In genomic region chr6:125046691-125047090, GRCm38 (mm10) we compare ENCODE assay signal across 9 mouse cellular contexts. TPM values are rescaled to one million over a fixed set of nuclear protein-coding genes. Genes with fewer than 3 reads are reported as not detected.
DNase-seq lines count a peak whose midpoint lies in the region; ATAC-seq and TF ChIP-seq lines count a peak whose summit lies in the region.
"Had no signal": no experiment of that assay in that cellular context is flagged by ENCODE, and none has a peak within 500 bp of the region (broad histone marks: within the 10 kb centered on the region; RNA-seq: fewer than 3 reads in every experiment).

No protein-coding gene starts in this region.

- no peaks in the 10 kb centered on the region for H3K4me1 ChIP-seq in forebrain, postnatal 0 days (ENCODE audit: insufficient read depth)
- H3K4me1 ChIP-seq in hindbrain, embryonic 13.5 days (replicated peaks), result 0 out of 2 replicates have a peak, but pooled peaks cover 6% of the 10 kb centered on the region

- H3K4me2 ChIP-seq in forebrain, postnatal 0 days (ENCODE audit: low read depth), result no peak overlapping the region
- H3K4me2 ChIP-seq in hindbrain, embryonic 13.5 days, result no peak overlapping the region

- peak; percentile 79 for ATAC-seq in forebrain, postnatal 0 days
- ATAC-seq in hindbrain, embryonic 13.5 days (ENCODE audit: low FRiP score), result peak; percentile 66

- 18% methylated on average over 5 of the region's 5 CpGs for WGBS in forebrain, postnatal 0 days
- 35% methylated on average over 5 of the region's 5 CpGs for WGBS in hindbrain, embryonic 13.5 days

- no peak overlapping the region for H3K27ac ChIP-seq in forebrain, postnatal 0 days (ENCODE audit: low read depth, low read length)
- no peak overlapping the region for H3K27ac ChIP-seq in hindbrain, embryonic 13.5 days

- H3K36me3 ChIP-seq in forebrain, postnatal 0 days (ENCODE audit: insufficient read depth), result peaks cover 68% of the 10 kb centered on the region
- H3K36me3 ChIP-seq in hindbrain, embryonic 13.5 days, result peaks cover 79% of the 10 kb centered on the region

- peak; percentile 94 for TF ChIP-seq CTCF in forebrain, postnatal 0 days (IDR thresholded peaks at IDR 0.05; ENCODE audit: low read depth)

- H3K9ac ChIP-seq in forebrain, postnatal 0 days, result no peak overlapping the region
- H3K9ac ChIP-seq in hindbrain, embryonic 13.5 days, result no peak overlapping the region

- no peak overlapping the region for H3K4me3 ChIP-seq in forebrain, postnatal 0 days (ENCODE audit: low read depth, low read length)
- H3K4me3 ChIP-seq in hindbrain, embryonic 13.5 days, result no peak overlapping the region
- H3K4me3 ChIP-seq: megakaryocyte, embryonic 14.5 days had no signal

- no peaks in the 10 kb centered on the region for H3K27me3 ChIP-seq in forebrain, postnatal 0 days (ENCODE audit: insufficient read depth, low read length)
- H3K27me3 ChIP-seq in hindbrain, embryonic 13.5 days, result no peaks in the 10 kb centered on the region
- H3K27me3 ChIP-seq: megakaryocyte, embryonic 14.5 days had no signal

- H3K9me3 ChIP-seq in forebrain, postnatal 0 days (ENCODE audit: low read length), result no peaks in the 10 kb centered on the region
- H3K9me3 ChIP-seq in hindbrain, embryonic 13.5 days, result no peaks in the 10 kb centered on the region
- H3K9me3 ChIP-seq: megakaryocyte, embryonic 14.5 days had no signal

- DNase-seq in Muller cell, postnatal 12 days (ENCODE audit: inconsistent ontology term), result peak; percentile 87
- DNase-seq in cerebellum, adult 11-12 months, result peak; percentile 81
- peak; percentile 87 for DNase-seq in forebrain, postnatal 0 days
- peak; percentile 60 for DNase-seq in layer of hippocampus, adult 9-11 months
- DNase-seq in lung, postnatal 10 days, result peak; percentile 91
- DNase-seq in retina, adult 2 months (ENCODE audit: low read depth, low spot score), result peak; percentile 36
- peak; percentile 88 for DNase-seq in thymus, postnatal 4 days

RNA-seq across cellular contexts. Expression of gene Acrbp, which starts 2.8 kb away (rescaled TPM):
- total RNA-seq in forebrain, postnatal 0 days (2014; rRNA removed), result 11.3 and 12.2 TPM in 2 replicates
- polyA plus RNA-seq in forebrain, postnatal 0 days (2015; fragmentation: Nextera tagmentation; extraction: Ambion mirVana), result 11.4 and 13.8 TPM in 2 replicates
- polyA plus RNA-seq in hindbrain, embryonic 13.5 days (2015; fragmentation: Nextera tagmentation; extraction: Ambion mirVana), result 17.5 and 19.7 TPM in 2 replicates

RNA-seq across cellular contexts. Expression of gene Ing4, which starts 7.1 kb away (rescaled TPM):
- 83.4 and 103 TPM in 2 replicates for total RNA-seq in forebrain, postnatal 0 days (2014; rRNA removed)
- 102 and 111 TPM in 2 replicates for polyA plus RNA-seq in forebrain, postnatal 0 days (2015; fragmentation: Nextera tagmentation; extraction: Ambion mirVana)
- polyA plus RNA-seq in hindbrain, embryonic 13.5 days (2015; fragmentation: Nextera tagmentation; extraction: Ambion mirVana), result 168 and 175 TPM in 2 replicates

RNA-seq across cellular contexts. Expression of gene Lpar5, which starts 21.0 kb away (rescaled TPM):
- total RNA-seq in forebrain, postnatal 0 days (2014; rRNA removed), result 0.38 and 0.71 TPM in 2 replicates
- 0.59 and 0.61 TPM in 2 replicates for polyA plus RNA-seq in forebrain, postnatal 0 days (2015; fragmentation: Nextera tagmentation; extraction: Ambion mirVana)
- polyA plus RNA-seq in hindbrain, embryonic 13.5 days (2015; fragmentation: Nextera tagmentation; extraction: Ambion mirVana), result 0.55 and 0.65 TPM in 2 replicates

RNA-seq across cellular contexts. Expression of gene Zfp384, which starts 37.7 kb away (rescaled TPM):
- 24.7 and 34.5 TPM in 2 replicates for total RNA-seq in forebrain, postnatal 0 days (2014; rRNA removed)
- 7.2 and 8.4 TPM in 2 replicates for polyA plus RNA-seq in forebrain, postnatal 0 days (2015; fragmentation: Nextera tagmentation; extraction: Ambion mirVana)
- 17.7 and 20.4 TPM in 2 replicates for polyA plus RNA-seq in hindbrain, embryonic 13.5 days (2015; fragmentation: Nextera tagmentation; extraction: Ambion mirVana)

RNA-seq across cellular contexts. Expression of gene Chd4, which starts 49.1 kb away (rescaled TPM):
- 121 and 141 TPM in 2 replicates for total RNA-seq in forebrain, postnatal 0 days (2014; rRNA removed)
- 53.3 and 72.6 TPM in 2 replicates for polyA plus RNA-seq in forebrain, postnatal 0 days (2015; fragmentation: Nextera tagmentation; extraction: Ambion mirVana)
- polyA plus RNA-seq in hindbrain, embryonic 13.5 days (2015; fragmentation: Nextera tagmentation; extraction: Ambion mirVana), result 123 and 126 TPM in 2 replicates

Comparison
In these comparisons a context has a peak if more than half of its experiments do, and no peak if none do; other contexts are left out.
1. DNase-seq: peak in every context shown above with its lines; median percentile 91 in lung, postnatal 10 days; 88 in thymus, postnatal 4 days; 87 in Muller cell, postnatal 12 days; 87 in forebrain, postnatal 0 days; 81 in cerebellum, adult 11-12 months; 60 in layer of hippocampus, adult 9-11 months; 36 in retina, adult 2 months.